Mouse (Mus musculus) midbrain, embryonic 16.5 days (tissue): ENCODE measurements around the gene Prdm11. TPM values are rescaled to one million over a fixed set of nuclear protein-coding genes. Genes with fewer than 3 reads are reported as not detected.

Experiments used
- ATAC-seq: fragments of 200-750 bp; cut with Nextera tagmentation; 2 replicates; pipeline ENCODE4 v1.8.0; 2017; ENCODE audit warnings: moderate TSS enrichment
- H3K27ac ChIP-seq: fragments of 300-500 bp; sonication (generic); 2 replicates; pipeline ENCODE4 v1.5.1; 2014; ENCODE audit warnings: mild to moderate bottlenecking, low read length, mixed read lengths
- H3K27me3 ChIP-seq: fragments of 300-500 bp; sonication (generic); 2 replicates; pipeline ENCODE4 v1.6.1; 2014; ENCODE audit warnings: low read depth, low read length, mixed read lengths; ENCODE audit not compliant: control insufficient read depth, insufficient read depth
- H3K36me3 ChIP-seq: fragments of 300-500 bp; sonication (generic); 2 replicates; pipeline ENCODE4 v1.6.1; 2014; ENCODE audit warnings: mild to moderate bottlenecking, low read length, moderate library complexity, mixed read lengths; ENCODE audit not compliant: control insufficient read depth, insufficient read depth
- H3K4me1 ChIP-seq: fragments of 300-500 bp; sonication (generic); 2 replicates; pipeline ENCODE4 v1.6.1; 2014; ENCODE audit warnings: mild to moderate bottlenecking, low read length, mixed read lengths; ENCODE audit not compliant: control insufficient read depth, insufficient read depth
- H3K4me2 ChIP-seq: fragments of 300-500 bp; sonication (generic); 2 replicates; pipeline ENCODE4 v1.6.1; 2014; ENCODE audit warnings: mild to moderate bottlenecking, low read length, mixed read lengths
- H3K4me3 ChIP-seq: fragments of 300-500 bp; sonication (generic); 2 replicates; pipeline ENCODE4 v1.5.1; 2014; ENCODE audit warnings: low read depth, mild to moderate bottlenecking, low read length, moderate library complexity, mixed read lengths
- H3K9ac ChIP-seq: fragments of 300-500 bp; sonication (generic); 2 replicates; pipeline ENCODE4 v1.6.1; 2014; ENCODE audit warnings: low read depth, low read length, mixed read lengths
- H3K9me3 ChIP-seq: fragments of 300-500 bp; sonication (generic); replicated peaks from 2 replicates; pipeline ENCODE4 v1.6.1; 2014; ENCODE audit warnings: mild to moderate bottlenecking, low read length, mixed read lengths; ENCODE audit not compliant: control insufficient read depth, poor library complexity, severe bottlenecking
- WGBS: fragments of 180-500 bp; shearing (Covaris S2); extraction: QIAGEN DNeasy Blood & Tissue Kit; methylation state at CpG from one replicate; pipeline ENCODE4 v1.1.7; 2014; 5-methylcytosine and 5-hydroxymethylcytosine counted together
- polyA plus RNA-seq: library from polyadenylated mRNA; unstranded; fragments of >200 nt; fragmentation: Nextera tagmentation; extraction: Ambion mirVana; gene quantifications from 2 replicates; pipeline ENCODE4 v1.2.1, GENCODE M21; 2015

The Prdm11 gene
- polyA plus RNA-seq, 1 experiment from 2014 or later, result 2.1 TPM

DNA sequence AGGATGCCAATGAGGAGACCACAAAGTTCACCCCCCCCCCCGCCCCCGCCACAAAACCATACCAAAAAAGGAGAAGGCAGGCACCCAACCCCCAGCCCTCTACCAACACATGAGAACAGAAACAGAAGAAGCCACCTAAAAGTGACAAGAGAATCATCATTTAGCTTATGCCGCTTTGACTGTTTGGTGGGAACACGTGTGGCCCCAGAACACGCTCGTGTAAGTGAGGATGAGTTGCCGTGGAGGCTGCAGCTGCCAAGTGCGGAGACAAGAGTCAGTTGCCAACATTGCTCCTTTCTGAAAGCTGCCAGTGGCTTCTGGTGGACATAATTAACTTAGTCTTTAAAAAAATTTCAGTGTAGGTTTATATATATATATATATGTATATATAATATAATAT lies 74.4 kb downstream of the Prdm11 start:
- H3K4me1 ChIP-seq, result peaks cover 10% of the 10 kb centered on the region
- H3K27me3 ChIP-seq, result no peaks in the 10 kb centered on the region
- no peak overlapping the region for H3K4me2 ChIP-seq
- no peak overlapping the region for H3K4me3 ChIP-seq
- ATAC-seq, result no peak
- 93% methylated on average over 8 of the region's 8 CpGs for WGBS
- H3K36me3 ChIP-seq, result peaks cover 38% of the 10 kb centered on the region
- no peak overlapping the region for H3K9ac ChIP-seq
- H3K9me3 ChIP-seq, result no peaks in the 10 kb centered on the region
- H3K27ac ChIP-seq, result no peak overlapping the region

DNA sequence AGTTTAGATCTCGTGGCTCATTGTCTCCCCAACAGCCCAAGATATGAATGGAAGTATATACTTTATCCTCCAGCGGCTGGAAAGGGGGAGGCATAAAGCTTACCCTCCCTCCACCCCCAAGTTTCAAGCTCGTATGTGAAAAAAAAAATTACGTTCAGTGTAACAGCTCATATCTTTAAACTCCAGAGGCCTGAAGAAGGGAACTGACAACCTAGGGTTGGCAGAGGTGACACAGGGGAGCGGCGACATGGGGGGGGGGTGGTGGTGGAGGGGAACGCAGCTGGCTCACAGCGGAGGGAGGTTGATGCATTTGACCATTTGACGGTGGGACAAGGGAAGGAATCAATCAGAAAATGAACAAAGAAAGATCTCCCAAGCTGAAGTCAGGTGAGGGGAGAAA lies 74.9 kb downstream of the Prdm11 start:
- WGBS, result 83% methylated on average over 9 of the region's 9 CpGs
- no peak overlapping the region for H3K4me2 ChIP-seq
- no peak for ATAC-seq
- no peak overlapping the region for H3K27ac ChIP-seq
- H3K9me3 ChIP-seq, result no peaks in the 10 kb centered on the region
- peaks cover 11% of the 10 kb centered on the region for H3K4me1 ChIP-seq
- H3K36me3 ChIP-seq, result peaks cover 36% of the 10 kb centered on the region
- no peak overlapping the region for H3K9ac ChIP-seq
- no peak overlapping the region for H3K4me3 ChIP-seq
- no peaks in the 10 kb centered on the region for H3K27me3 ChIP-seq

DNA sequence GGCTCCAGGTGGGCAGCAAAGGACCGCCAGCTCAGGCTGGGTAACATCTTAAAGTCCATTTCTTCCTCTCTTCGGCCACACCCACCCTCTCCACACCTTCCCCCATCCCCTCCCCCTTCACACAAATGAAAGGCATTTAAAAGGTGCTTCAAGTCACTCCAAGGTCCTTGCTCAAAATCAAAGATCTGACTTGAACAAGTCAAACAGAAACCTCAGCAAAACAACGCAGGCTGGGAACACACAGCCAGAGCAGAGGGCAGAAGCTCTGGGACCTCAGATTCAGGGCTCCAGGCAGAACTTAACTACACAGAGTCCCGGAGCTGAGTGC lies 78.2 kb downstream of the Prdm11 start:
- no peaks in the 10 kb centered on the region for H3K9me3 ChIP-seq
- H3K4me1 ChIP-seq, result peaks cover 11% of the 10 kb centered on the region
- ATAC-seq, result no peak
- H3K4me2 ChIP-seq, result no peak overlapping the region
- H3K4me3 ChIP-seq, result no peak overlapping the region
- no peak overlapping the region for H3K9ac ChIP-seq
- 55% methylated on average over 4 of the region's 4 CpGs for WGBS
- H3K27ac ChIP-seq, result no peak overlapping the region
- peaks cover 11% of the 10 kb centered on the region for H3K36me3 ChIP-seq
- no peaks in the 10 kb centered on the region for H3K27me3 ChIP-seq

DNA sequence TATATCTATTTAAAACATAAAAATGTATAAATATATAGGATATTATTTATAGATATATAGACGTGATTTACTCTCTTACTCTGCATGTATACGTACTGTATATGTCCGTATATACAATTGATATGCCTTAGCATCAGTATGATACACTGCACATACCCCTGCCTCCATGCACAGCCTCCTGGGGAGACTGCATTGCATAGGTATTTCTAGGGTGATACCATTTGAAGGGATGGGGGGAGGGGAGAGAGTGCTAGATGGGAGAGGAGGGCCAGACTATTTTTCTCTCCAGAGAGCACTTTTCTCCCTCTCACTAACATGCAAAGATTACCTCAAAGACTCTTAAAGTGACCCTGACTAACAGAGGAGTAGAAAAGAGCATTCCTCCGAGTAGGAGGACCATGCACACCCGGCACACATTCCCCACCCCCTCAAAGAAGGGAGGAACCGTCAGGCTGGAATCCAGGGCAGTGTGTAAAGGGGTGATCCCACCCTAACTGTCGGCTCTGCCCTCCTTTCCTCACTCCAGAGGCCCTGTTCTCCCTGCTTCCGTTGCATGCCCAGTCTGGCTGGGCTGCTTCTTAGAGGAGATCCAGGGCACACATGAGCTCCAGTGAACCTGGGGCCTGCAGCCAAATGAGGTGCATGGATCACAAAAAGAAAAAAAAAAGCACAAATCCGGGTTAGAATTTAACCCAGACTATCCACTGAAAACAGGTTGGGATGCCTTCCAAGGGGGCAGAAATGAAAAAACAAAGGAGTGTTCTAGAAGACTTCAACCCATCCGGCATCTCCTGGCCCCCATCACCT lies 78.7 kb downstream of the Prdm11 start:
- 0 out of 2 replicates have a peak overlapping the region, but pooled peaks have one; percentile 20 for H3K9ac ChIP-seq
- 27% methylated on average over 10 of the region's 10 CpGs for WGBS

DNA sequence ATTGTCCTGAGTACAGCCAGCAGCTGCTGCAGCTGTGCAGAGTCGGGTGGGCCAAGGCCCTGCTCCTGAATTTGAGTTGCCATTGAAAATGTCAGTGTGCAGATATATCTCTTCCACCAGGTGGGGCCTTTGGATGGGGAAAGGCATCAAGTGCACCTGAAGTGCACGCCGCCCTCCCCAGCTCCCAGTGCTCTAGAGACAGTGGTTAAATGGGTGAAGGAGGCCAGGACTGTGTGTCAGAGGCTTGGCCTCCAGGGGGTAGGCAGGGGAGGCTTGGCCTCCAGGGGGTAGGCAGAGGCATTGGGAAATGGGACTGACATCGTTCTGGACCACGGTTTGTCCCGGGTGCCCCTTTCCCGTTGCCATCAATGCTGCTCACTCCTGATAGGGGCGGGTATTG lies 79.7 kb downstream of the Prdm11 start:
- Histone ChIP-seq H3K27me3 (no peaks in the 10 kb centered on the region), H3K9me3 (no peaks in the 10 kb centered on the region), H3K9ac (no peak overlapping the region), H3K4me1 (peaks cover 11% of the 10 kb centered on the region), H3K27ac (no peak overlapping the region), H3K4me2 (no peak overlapping the region), H3K4me3 (no peak overlapping the region), H3K36me3 (no peaks in the 10 kb centered on the region)
- 51% methylated on average over 8 of the region's 8 CpGs for WGBS
- ATAC-seq, result no peak

More for the DNA sequence above, 78.7 kb downstream of the Prdm11 start:
- H3K4me1 ChIP-seq, result peaks cover 11% of the 10 kb centered on the region
- peaks cover 6% of the 10 kb centered on the region for H3K36me3 ChIP-seq
- no peaks in the 10 kb centered on the region for H3K9me3 ChIP-seq
- H3K4me2 ChIP-seq, result no peak overlapping the region
- peak overlapping the region; percentile 6; the same call in 1 of the 2 replicates for H3K27ac ChIP-seq
- ATAC-seq, result peak; percentile 66; the same call in 1 of the 2 replicates
- no peak overlapping the region for H3K4me3 ChIP-seq
- no peaks in the 10 kb centered on the region for H3K27me3 ChIP-seq

DNA sequence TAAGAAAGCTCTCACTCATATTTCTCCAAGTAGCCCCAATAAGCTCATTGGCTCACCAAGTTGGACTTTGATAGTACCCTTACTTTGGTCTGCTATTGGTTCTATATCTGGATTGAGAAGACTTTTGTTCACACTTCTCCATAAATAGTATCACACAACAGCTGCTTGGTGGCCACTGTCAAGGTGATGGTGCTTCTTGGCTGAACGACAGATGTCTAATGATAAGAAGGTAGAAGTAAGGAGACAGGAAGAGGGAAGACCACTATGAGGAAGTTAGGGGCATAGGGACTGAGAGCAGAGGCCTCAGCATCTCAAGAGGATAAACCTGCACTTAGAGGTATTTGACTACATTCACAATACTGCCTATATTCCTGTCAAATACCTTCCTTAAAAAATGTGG lies 81.6 kb downstream of the Prdm11 start:
- Histone ChIP-seq H3K9me3 (no peaks in the 10 kb centered on the region), H3K4me2 (no peak overlapping the region), H3K27me3 (no peaks in the 10 kb centered on the region), H3K36me3 (no peaks in the 10 kb centered on the region), H3K4me1 (peaks cover 11% of the 10 kb centered on the region), H3K4me3 (no peak overlapping the region), H3K9ac (no peak overlapping the region), H3K27ac (no peak overlapping the region)
- 85% methylated on average over 1 of the region's 1 CpGs for WGBS
- ATAC-seq, result no peak

DNA sequence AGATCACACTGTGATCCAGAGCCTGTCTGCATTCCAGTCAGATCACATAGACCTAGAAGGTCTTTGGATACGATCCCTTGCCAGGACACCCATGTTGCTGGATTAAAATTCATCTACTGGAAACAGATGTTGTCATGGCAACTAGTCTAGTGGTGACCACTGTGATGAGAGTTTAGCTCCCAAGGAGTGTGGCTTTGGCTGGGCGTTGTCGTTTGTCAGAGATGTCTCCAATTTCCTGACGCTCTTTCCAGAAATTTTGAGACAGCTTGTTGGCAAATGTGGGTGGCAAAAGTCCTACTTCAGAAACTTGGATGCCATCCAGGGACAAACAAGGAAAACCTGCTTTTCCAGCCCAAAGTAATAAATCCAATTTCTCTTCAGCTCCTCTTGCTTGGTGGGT lies 87.3 kb downstream of the Prdm11 start:
- no peak overlapping the region for H3K9ac ChIP-seq
- H3K36me3 ChIP-seq, result no peaks in the 10 kb centered on the region
- no peaks in the 10 kb centered on the region for H3K4me1 ChIP-seq
- WGBS, result 60% methylated on average over 4 of the region's 4 CpGs
- ATAC-seq, result no peak
- H3K4me3 ChIP-seq, result no peak overlapping the region
- H3K9me3 ChIP-seq, result peaks cover 2% of the 10 kb centered on the region; the same call in 1 of the 2 replicates
- no peaks in the 10 kb centered on the region for H3K27me3 ChIP-seq
- H3K27ac ChIP-seq, result no peak overlapping the region
- H3K4me2 ChIP-seq, result no peak overlapping the region

DNA sequence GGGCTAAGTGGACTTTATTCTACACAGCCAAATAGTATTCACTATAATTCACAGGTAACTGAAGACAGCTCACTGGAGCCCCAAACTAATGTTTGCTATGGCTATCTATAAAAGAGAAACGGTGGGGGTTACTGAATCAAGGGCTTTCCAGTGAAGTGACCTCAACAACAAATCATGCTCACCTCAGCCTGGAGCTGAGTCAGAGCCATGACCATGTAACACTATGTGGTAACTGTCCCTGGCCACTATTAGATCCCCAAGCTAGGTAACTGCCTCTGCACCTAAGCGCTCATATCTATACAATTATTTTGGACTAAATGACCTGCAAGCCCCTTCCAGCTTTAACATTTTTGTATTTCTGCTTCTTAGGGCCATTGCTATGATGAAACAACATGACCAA lies 89.0 kb downstream of the Prdm11 start:
- H3K9me3 ChIP-seq, result peaks cover 2% of the 10 kb centered on the region; the same call in 1 of the 2 replicates
- no peak overlapping the region for H3K4me2 ChIP-seq
- H3K27ac ChIP-seq, result no peak overlapping the region
- H3K36me3 ChIP-seq, result no peaks in the 10 kb centered on the region
- H3K4me1 ChIP-seq, result no peaks in the 10 kb centered on the region
- H3K27me3 ChIP-seq, result no peaks in the 10 kb centered on the region
- H3K9ac ChIP-seq, result no peak overlapping the region
- ATAC-seq, result no peak
- WGBS, result 87% methylated on average over 2 of the region's 2 CpGs
- no peak overlapping the region for H3K4me3 ChIP-seq

DNA sequence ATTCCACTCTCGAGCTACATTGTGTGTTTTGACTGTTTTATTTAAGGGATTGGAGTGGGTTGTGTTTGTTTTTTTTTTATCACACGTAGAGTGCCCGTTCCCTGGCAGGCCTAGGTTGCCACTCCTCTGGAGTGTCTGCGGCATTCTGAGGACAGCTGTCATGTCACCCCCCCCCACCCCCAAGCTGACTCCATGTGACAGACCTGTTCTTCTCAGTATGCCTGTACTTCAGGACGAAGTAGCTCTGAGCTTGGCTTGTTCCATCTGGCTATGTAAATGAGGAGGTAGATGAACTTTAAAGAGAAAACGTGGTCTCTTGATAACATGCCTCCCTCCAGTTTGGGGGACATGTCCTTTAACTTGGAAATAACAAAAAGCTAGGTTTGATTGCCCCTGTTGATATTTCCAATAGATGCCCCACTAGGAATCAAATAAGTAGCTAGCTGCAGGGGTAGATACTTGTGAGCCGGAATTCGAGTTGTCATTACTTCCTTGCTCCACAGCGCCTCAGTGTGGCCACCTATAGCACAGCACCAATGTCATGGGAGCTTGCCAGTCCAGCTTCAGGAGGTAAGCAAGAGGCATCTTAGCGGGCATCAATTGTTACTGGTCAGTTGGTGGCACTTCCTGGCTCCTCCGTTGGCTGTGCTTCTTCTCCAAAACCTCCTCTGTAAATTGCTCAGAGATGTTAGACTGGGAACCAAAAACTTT lies 91.4 kb downstream of the Prdm11 start:
- H3K9ac ChIP-seq, result no peak overlapping the region
- ATAC-seq, result no peak
- no peaks in the 10 kb centered on the region for H3K4me1 ChIP-seq
- H3K27me3 ChIP-seq, result no peaks in the 10 kb centered on the region
- H3K4me2 ChIP-seq, result no peak overlapping the region
- no peak overlapping the region for H3K4me3 ChIP-seq
- H3K36me3 ChIP-seq, result no peaks in the 10 kb centered on the region
- no peak overlapping the region for H3K27ac ChIP-seq
- peaks cover 2% of the 10 kb centered on the region; the same call in 1 of the 2 replicates for H3K9me3 ChIP-seq
- 43% methylated on average over 11 of the region's 11 CpGs for WGBS
